Comparison of ENCODE assay signal across 15 mouse cellular contexts in genomic region chr4:82493865-82494264, GRCm38 (mm10).
DNase-seq lines count a peak whose midpoint lies in the region; ATAC-seq lines count a peak whose summit lies in the region.
"Had no signal": no experiment of that assay in that cellular context is flagged by ENCODE, and none has a peak within 500 bp of the region (broad histone marks: within the 10 kb centered on the region; RNA-seq: fewer than 3 reads in every experiment).

No protein-coding gene starts in this region.

- peaks cover 7% of the 10 kb centered on the region for H3K36me3 ChIP-seq in hindbrain, embryonic 13.5 days
- H3K36me3 ChIP-seq in hindbrain, embryonic 10.5 days = peaks cover 19% of the 10 kb centered on the region
- peaks cover 10% of the 10 kb centered on the region for H3K36me3 ChIP-seq in neural tube, embryonic 12.5 days

- no peaks in the 10 kb centered on the region for H3K9me3 ChIP-seq in hindbrain, embryonic 13.5 days
- H3K9me3 ChIP-seq in hindbrain, embryonic 10.5 days = no peaks in the 10 kb centered on the region
- H3K9me3 ChIP-seq in neural tube, embryonic 12.5 days = no peaks in the 10 kb centered on the region
- H3K9me3 ChIP-seq: limb, embryonic 12.5 days had no signal

- H3K27me3 ChIP-seq in hindbrain, embryonic 13.5 days = no peaks in the 10 kb centered on the region
- peaks cover 37% of the 10 kb centered on the region for H3K27me3 ChIP-seq in hindbrain, embryonic 10.5 days (ENCODE audit: insufficient read depth, poor library complexity, severe bottlenecking)
- no peaks in the 10 kb centered on the region for H3K27me3 ChIP-seq in neural tube, embryonic 12.5 days (replicated peaks)
- H3K27me3 ChIP-seq: CH12.LX; limb, embryonic 12.5 days had no signal

- H3K27ac ChIP-seq in hindbrain, embryonic 13.5 days = peak overlapping the region; percentile 82
- H3K27ac ChIP-seq in hindbrain, embryonic 10.5 days = no peak overlapping the region
- no peak overlapping the region for H3K27ac ChIP-seq in neural tube, embryonic 12.5 days
- H3K27ac ChIP-seq: limb, embryonic 12.5 days had no signal

- H3K9ac ChIP-seq in hindbrain, embryonic 13.5 days = peak overlapping the region; percentile 53
- no peak overlapping the region for H3K9ac ChIP-seq in neural tube, embryonic 12.5 days
- H3K9ac ChIP-seq: limb, embryonic 12.5 days; liver, postnatal 0 days had no signal

- DNase-seq in cerebellum, postnatal 10 days = peak; percentile 56 to 60
- DNase-seq in cerebellum, adult 9-11 months = no peak
- DNase-seq in hindbrain, embryonic 10.5 days (ENCODE audit: low spot score) = no peak
- no peak for DNase-seq in neural tube, embryonic 10.5 days (ENCODE audit: extremely low spot score, low spot score)
- no peak for DNase-seq in adrenal gland, postnatal 14 days
- no peak for DNase-seq in adrenal gland, postnatal 4 days (ENCODE audit: low spot score in 2 of 2)
- DNase-seq: cerebellum, adult 11-12 months; kidney, postnatal 36 days; liver, postnatal 0 days had no signal

- H3K4me1 ChIP-seq in hindbrain, embryonic 13.5 days (replicated peaks) = peaks cover 53% of the 10 kb centered on the region
- peaks cover 11% of the 10 kb centered on the region for H3K4me1 ChIP-seq in hindbrain, embryonic 10.5 days (replicated peaks)
- peaks cover 26% of the 10 kb centered on the region for H3K4me1 ChIP-seq in neural tube, embryonic 12.5 days

- peak overlapping the region; percentile 48 for H3K4me2 ChIP-seq in hindbrain, embryonic 13.5 days
- H3K4me2 ChIP-seq in neural tube, embryonic 12.5 days (replicated peaks) = peak overlapping the region; percentile 16; the same call in 1 of the 2 replicates
- H3K4me2 ChIP-seq: limb, embryonic 12.5 days had no signal

- 0 out of 2 replicates have a peak, but pooled peaks have one; percentile 47 for ATAC-seq in hindbrain, embryonic 13.5 days (ENCODE audit: low FRiP score)
- ATAC-seq in neural tube, embryonic 12.5 days (ENCODE audit: low FRiP score, low read depth) = no peak
- ATAC-seq: activated CD4-positive, CD25-positive, alpha-beta regulatory T cell, adult 4 months; liver, postnatal 0 days had no signal

- 50% methylated on average over 1 of the region's 1 CpGs for WGBS in hindbrain, embryonic 13.5 days
- WGBS in hindbrain, embryonic 10.5 days = 91% methylated on average over 1 of the region's 1 CpGs
- WGBS in neural tube, embryonic 12.5 days = 72% methylated on average over 1 of the region's 1 CpGs

- 0 out of 2 replicates have a peak overlapping the region, but pooled peaks have one; percentile 4 for H3K4me3 ChIP-seq in hindbrain, embryonic 13.5 days
- H3K4me3 ChIP-seq in hindbrain, embryonic 10.5 days = no peak overlapping the region
- no peak overlapping the region for H3K4me3 ChIP-seq in neural tube, embryonic 12.5 days
- H3K4me3 ChIP-seq: limb, embryonic 12.5 days; myocyte had no signal

Comparison
In these comparisons a context has a peak if more than half of its experiments do, and no peak if none do; other contexts are left out.
1. DNase-seq: peak in cerebellum, postnatal 10 days (2 of 2); none in cerebellum, adult 9-11 months (single experiment), hindbrain, embryonic 10.5 days (single experiment), neural tube, embryonic 10.5 days (single experiment), adrenal gland, postnatal 14 days (single experiment) and adrenal gland, postnatal 4 days (0 of 2).